Mouse (Mus musculus): ENCODE data around the gene Tead1. TPM values are rescaled to one million over a fixed set of nuclear protein-coding genes. Genes with fewer than 3 reads are reported as not detected.

The Tead1 gene
- polyA plus RNA-seq, 1 experiment from 2014 or later: 36.2 TPM

GRCm38 (mm10) chr7:112896363-112896762 is 217.2 kb downstream of the Tead1 start:
- Histone ChIP-seq H3K9ac (replicated peaks; ENCODE audit: low read depth, low read length) (no peak overlapping the region), H3K4me3 (ENCODE audit: low read depth, low read length) (no peak overlapping the region), H3K27me3 (ENCODE audit: control insufficient read depth, insufficient read depth, low read length) (no peaks in the 10 kb centered on the region), H3K4me2 (replicated peaks; ENCODE audit: low read depth, low read length) (no peak overlapping the region), H3K9me3 (ENCODE audit: control insufficient read depth, low read depth, low read length) (no peaks in the 10 kb centered on the region), H3K27ac (ENCODE audit: low read length) (no peak overlapping the region), H3K36me3 (ENCODE audit: control insufficient read depth, insufficient read depth, low read length) (peaks cover 66% of the 10 kb centered on the region), H3K4me1 (ENCODE audit: control insufficient read depth, insufficient read depth, low read length) (no peaks in the 10 kb centered on the region)
- no peak for ATAC-seq (ENCODE audit: insufficient number of reproducible peaks, insufficient read depth, low FRiP score, low read depth)
- WGBS: 90% methylated on average over 2 of the region's 2 CpGs

GRCm38 (mm10) chr7:112901710-112902109 is 222.6 kb downstream of the Tead1 start:
- 88% methylated on average over 7 of the region's 7 CpGs for WGBS
- H3K36me3 ChIP-seq (ENCODE audit: control insufficient read depth, insufficient read depth, low read length): peaks cover 51% of the 10 kb centered on the region
- no peaks in the 10 kb centered on the region for H3K27me3 ChIP-seq (ENCODE audit: control insufficient read depth, insufficient read depth, low read length)
- no peak overlapping the region for H3K27ac ChIP-seq (ENCODE audit: low read length)
- no peak overlapping the region for H3K4me3 ChIP-seq (ENCODE audit: low read depth, low read length)
- H3K9me3 ChIP-seq (ENCODE audit: control insufficient read depth, low read depth, low read length): no peaks in the 10 kb centered on the region
- no peak overlapping the region for H3K4me2 ChIP-seq (replicated peaks; ENCODE audit: low read depth, low read length)
- H3K4me1 ChIP-seq (ENCODE audit: control insufficient read depth, insufficient read depth, low read length): no peaks in the 10 kb centered on the region
- ATAC-seq (ENCODE audit: insufficient number of reproducible peaks, insufficient read depth, low FRiP score, low read depth): no peak
- no peak overlapping the region for H3K9ac ChIP-seq (replicated peaks; ENCODE audit: low read depth, low read length)

- Histone ChIP-seq H3K4me1 (ENCODE audit: control insufficient read depth, insufficient read depth, low read length) (no peaks in the 10 kb centered on the region), H3K4me2 (replicated peaks; ENCODE audit: low read depth, low read length) (no peak overlapping the region), H3K27ac (ENCODE audit: low read length) (no peak overlapping the region), H3K9ac (replicated peaks; ENCODE audit: low read depth, low read length) (no peak overlapping the region), H3K27me3 (ENCODE audit: control insufficient read depth, insufficient read depth, low read length) (no peaks in the 10 kb centered on the region), H3K9me3 (ENCODE audit: control insufficient read depth, low read depth, low read length) (no peaks in the 10 kb centered on the region), H3K36me3 (ENCODE audit: control insufficient read depth, insufficient read depth, low read length) (peaks cover 13% of the 10 kb centered on the region; the same call in 1 of the 2 replicates), H3K4me3 (ENCODE audit: low read depth, low read length) (no peak overlapping the region)
- WGBS: 88% methylated on average over 5 of the region's 5 CpGs
- no peak for ATAC-seq (ENCODE audit: insufficient number of reproducible peaks, insufficient read depth, low FRiP score, low read depth)
Measured at GRCm38 (mm10) chr7:112906848-112907247, 227.7 kb downstream of the Tead1 start.

GRCm38 (mm10) chr7:112907468-112907867 is 228.3 kb downstream of the Tead1 start:
- no peak overlapping the region for H3K4me3 ChIP-seq (ENCODE audit: low read depth, low read length)
- no peaks in the 10 kb centered on the region for H3K9me3 ChIP-seq (ENCODE audit: control insufficient read depth, low read depth, low read length)
- no peak overlapping the region for H3K9ac ChIP-seq (replicated peaks; ENCODE audit: low read depth, low read length)
- ATAC-seq (ENCODE audit: insufficient number of reproducible peaks, insufficient read depth, low FRiP score, low read depth): no peak
- no peak overlapping the region for H3K4me2 ChIP-seq (replicated peaks; ENCODE audit: low read depth, low read length)
- no peak overlapping the region for H3K27ac ChIP-seq (ENCODE audit: low read length)
- no peaks in the 10 kb centered on the region for H3K4me1 ChIP-seq (ENCODE audit: control insufficient read depth, insufficient read depth, low read length)
- 85% methylated on average over 2 of the region's 2 CpGs for WGBS
- peaks cover 9% of the 10 kb centered on the region; the same call in 1 of the 2 replicates for H3K36me3 ChIP-seq (ENCODE audit: control insufficient read depth, insufficient read depth, low read length)
- no peaks in the 10 kb centered on the region for H3K27me3 ChIP-seq (ENCODE audit: control insufficient read depth, insufficient read depth, low read length)

GRCm38 (mm10) chr7:112909164-112909563 is 230.0 kb downstream of the Tead1 start:
- Histone ChIP-seq H3K9me3 (ENCODE audit: control insufficient read depth, low read depth, low read length) (no peaks in the 10 kb centered on the region), H3K27ac (ENCODE audit: low read length) (no peak overlapping the region), H3K9ac (replicated peaks; ENCODE audit: low read depth, low read length) (no peak overlapping the region), H3K36me3 (ENCODE audit: control insufficient read depth, insufficient read depth, low read length) (peaks cover 4% of the 10 kb centered on the region; the same call in 1 of the 2 replicates), H3K27me3 (ENCODE audit: control insufficient read depth, insufficient read depth, low read length) (no peaks in the 10 kb centered on the region), H3K4me3 (ENCODE audit: low read depth, low read length) (no peak overlapping the region), H3K4me1 (ENCODE audit: control insufficient read depth, insufficient read depth, low read length) (no peaks in the 10 kb centered on the region), H3K4me2 (replicated peaks; ENCODE audit: low read depth, low read length) (no peak overlapping the region)
- 89% methylated on average over 10 of the region's 10 CpGs for WGBS
- ATAC-seq (ENCODE audit: insufficient number of reproducible peaks, insufficient read depth, low FRiP score, low read depth): no peak

GRCm38 (mm10) chr7:112912969-112913368 is 233.9 kb downstream of the Tead1 start:
- H3K36me3 ChIP-seq (ENCODE audit: control insufficient read depth, insufficient read depth, low read length): no peaks in the 10 kb centered on the region
- H3K27ac ChIP-seq (ENCODE audit: low read length): no peak overlapping the region
- no peak for ATAC-seq (ENCODE audit: insufficient number of reproducible peaks, insufficient read depth, low FRiP score, low read depth)
- no peak overlapping the region for H3K9ac ChIP-seq (replicated peaks; ENCODE audit: low read depth, low read length)
- H3K4me3 ChIP-seq (ENCODE audit: low read depth, low read length): no peak overlapping the region
- no peaks in the 10 kb centered on the region for H3K9me3 ChIP-seq (ENCODE audit: control insufficient read depth, low read depth, low read length)
- H3K4me2 ChIP-seq (replicated peaks; ENCODE audit: low read depth, low read length): no peak overlapping the region
- peaks cover 4% of the 10 kb centered on the region; the same call in 1 of the 2 replicates for H3K4me1 ChIP-seq (ENCODE audit: control insufficient read depth, insufficient read depth, low read length)
- no peaks in the 10 kb centered on the region for H3K27me3 ChIP-seq (ENCODE audit: control insufficient read depth, insufficient read depth, low read length)
- WGBS: 87% methylated on average over 3 of the region's 3 CpGs

- Histone ChIP-seq H3K27ac (ENCODE audit: low read length) (no peak overlapping the region), H3K4me3 (ENCODE audit: low read depth, low read length) (no peak overlapping the region), H3K27me3 (ENCODE audit: control insufficient read depth, insufficient read depth, low read length) (no peaks in the 10 kb centered on the region), H3K4me2 (replicated peaks; ENCODE audit: low read depth, low read length) (no peak overlapping the region), H3K36me3 (ENCODE audit: control insufficient read depth, insufficient read depth, low read length) (no peaks in the 10 kb centered on the region), H3K9ac (replicated peaks; ENCODE audit: low read depth, low read length) (no peak overlapping the region), H3K9me3 (ENCODE audit: control insufficient read depth, low read depth, low read length) (no peaks in the 10 kb centered on the region), H3K4me1 (ENCODE audit: control insufficient read depth, insufficient read depth, low read length) (peaks cover 8% of the 10 kb centered on the region; the same call in 1 of the 2 replicates)
- WGBS: 90% methylated on average over 4 of the region's 4 CpGs
- ATAC-seq (ENCODE audit: insufficient number of reproducible peaks, insufficient read depth, low FRiP score, low read depth): no peak
Measured at GRCm38 (mm10) chr7:112915571-112915970, 236.5 kb downstream of the Tead1 start.

GRCm38 (mm10) chr7:112917613-112918278 is 238.6 kb downstream of the Tead1 start:
- Histone ChIP-seq H3K36me3 (ENCODE audit: control insufficient read depth, insufficient read depth, low read length) (no peaks in the 10 kb centered on the region), H3K9me3 (ENCODE audit: control insufficient read depth, low read depth, low read length) (no peaks in the 10 kb centered on the region), H3K27me3 (ENCODE audit: control insufficient read depth, insufficient read depth, low read length) (no peaks in the 10 kb centered on the region), H3K4me3 (ENCODE audit: low read depth, low read length) (no peak overlapping the region), H3K27ac (ENCODE audit: low read length) (no peak overlapping the region), H3K4me2 (replicated peaks; ENCODE audit: low read depth, low read length) (no peak overlapping the region), H3K9ac (replicated peaks; ENCODE audit: low read depth, low read length) (no peak overlapping the region), H3K4me1 (ENCODE audit: control insufficient read depth, insufficient read depth, low read length) (peaks cover 8% of the 10 kb centered on the region; the same call in 1 of the 2 replicates)
- no peak for ATAC-seq (ENCODE audit: insufficient number of reproducible peaks, insufficient read depth, low FRiP score, low read depth)
- WGBS: 47% methylated on average over 10 of the region's 10 CpGs

Measured in stomach, embryonic 14.5 days (tissue).